Mouse (Mus musculus) spleen, postnatal 0 days (tissue): Measurements from ENCODE around the gene Cfap70. TPM values are rescaled to one million over a fixed set of nuclear protein-coding genes. Genes with fewer than 3 reads are reported as not detected.

ENCODE experiments used
- polyA plus RNA-seq: library from polyadenylated mRNA; unstranded; fragments of >200 nt; fragmentation: Nextera tagmentation; extraction: Ambion mirVana; gene quantifications from 2 replicates; pipeline ENCODE4 v1.2.1, GENCODE M21; 2015

Gene Cfap70
- 0.24 and 0.53 TPM in 2 replicates for polyA plus RNA-seq

DNA sequence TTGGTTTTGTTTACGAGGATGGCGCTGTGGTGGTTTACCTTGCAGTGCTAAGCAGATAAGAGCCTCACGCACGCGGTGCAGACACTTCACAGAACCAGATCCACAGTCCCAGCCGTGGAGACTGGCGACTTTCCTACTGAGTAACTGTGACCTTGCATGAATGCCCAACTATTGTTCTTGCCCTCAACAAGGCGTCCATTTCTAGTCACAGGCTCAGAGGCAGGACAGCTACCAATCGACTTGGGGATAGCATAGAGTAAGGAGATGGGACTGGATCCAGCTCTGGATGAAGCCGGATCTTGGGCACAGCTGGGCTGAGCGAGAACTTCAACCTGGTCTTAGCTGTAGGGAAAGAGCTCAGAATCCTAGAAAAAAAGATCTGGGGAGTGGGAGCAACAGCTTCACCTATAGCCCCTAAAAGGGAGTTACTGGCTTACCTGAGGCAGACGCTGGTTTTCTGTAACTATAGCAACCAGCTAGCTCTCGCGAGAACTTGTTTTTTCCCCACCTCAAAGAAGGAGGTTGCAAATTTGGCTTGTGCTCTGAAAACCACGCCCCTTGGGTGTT is at the start of gene Cfap70:
Cfap70 (minus strand) TSS at position 462 of the 567 bp plus-strand sequence.

GRCm38 (mm10) chr14:20496603-20497002 is 44.6 kb upstream of the Cfap70 start, which contains the start of gene Mss51:
Gene Mss51 (minus strand): TSS chr14:20496901.

GRCm38 (mm10) chr14:20479291-20480194 is 27.5 kb upstream of the Cfap70 start, which contains the start of gene Anxa7:
Gene Anxa7 (minus strand): TSS chr14:20480133.

GRCm38 (mm10) chr14:20393205-20393913 is 58.7 kb downstream of the Cfap70 start, which contains the start of gene Mrps16:
Gene Mrps16 (minus strand): TSS chr14:20393634.

DNA sequence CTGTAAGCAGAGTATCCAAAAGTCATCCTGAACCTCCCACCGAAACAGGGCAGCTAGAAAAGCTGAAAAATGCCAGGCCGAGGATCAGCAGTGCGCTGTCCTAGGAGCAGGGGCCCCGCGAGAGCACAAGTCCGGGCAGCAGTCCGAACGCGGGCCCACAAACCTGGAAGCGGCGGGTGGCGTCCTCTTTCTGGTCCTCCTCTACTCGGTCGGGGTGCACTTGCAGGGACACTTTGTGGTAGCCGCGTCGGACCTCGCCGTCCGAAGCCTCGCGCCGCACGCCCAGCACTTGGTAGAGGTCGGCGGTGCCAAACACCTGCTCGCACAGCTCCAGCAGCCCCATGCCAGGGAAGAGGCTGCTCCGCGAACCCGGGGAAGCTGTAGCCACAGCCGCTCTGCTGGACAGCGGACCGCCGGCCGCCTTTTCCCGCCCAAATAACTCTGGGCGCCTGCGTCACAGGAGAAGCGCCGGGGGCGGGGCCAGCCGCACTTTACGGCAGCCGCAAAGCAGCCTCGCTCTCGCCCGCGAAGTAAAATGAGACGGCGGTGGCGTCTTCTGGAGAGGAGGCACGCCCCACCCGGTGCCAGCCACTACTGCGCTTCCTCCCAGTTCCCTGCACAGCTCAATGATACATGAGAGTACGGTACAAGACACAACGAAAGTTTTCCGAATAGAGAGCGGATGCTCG is 63.4 kb downstream of the Cfap70 start, which contains the start of gene Dnajc9:
Dnajc9 (minus strand) TSS at position 470 of the 689 bp plus-strand sequence.

GRCm38 (mm10) chr14:20347991-20348541 is 104.0 kb downstream of the Cfap70 start, which contains the start of the genes Ecd and Fam149b:
Gene Ecd (minus strand): TSS chr14:20348121.
Gene Fam149b (plus strand): TSS chr14:20348162.

Other genes with a start within 250 kb of the Cfap70 start
- gene Kcnk16, start 183.0 kb downstream of the Cfap70 start, polyA plus RNA-seq = 0.12 TPM in 1 of 2 replicates, not detected in the other
- gene Nudt13, start 157.5 kb downstream of the Cfap70 start, polyA plus RNA-seq = 8.7 and 11.3 TPM in 2 replicates
- 25.6 and 26.5 TPM in 2 replicates for gene Ecd, start 104.1 kb downstream of the Cfap70 start, polyA plus RNA-seq
- 8.2 and 11.8 TPM in 2 replicates for gene Fam149b, start 104.1 kb downstream of the Cfap70 start, polyA plus RNA-seq
- gene Dnajc9, start 63.3 kb downstream of the Cfap70 start, polyA plus RNA-seq = 138 and 156 TPM in 2 replicates
- gene Mrps16, start 58.6 kb downstream of the Cfap70 start, polyA plus RNA-seq = 57.2 and 64.5 TPM in 2 replicates
- gene Anxa7, start 27.9 kb upstream of the Cfap70 start, polyA plus RNA-seq = 38.2 and 41.6 TPM in 2 replicates
- gene Mss51, start 44.7 kb upstream of the Cfap70 start, polyA plus RNA-seq = 1.4 and 1.5 TPM in 2 replicates
- 37.3 and 38.1 TPM in 2 replicates for gene Ppp3cb, start 94.3 kb upstream of the Cfap70 start, polyA plus RNA-seq
- 1.3 and 1.5 TPM in 2 replicates for gene Usp54, start 188.8 kb upstream of the Cfap70 start, polyA plus RNA-seq
- 0.27 TPM in 1 of 2 replicates, not detected in the other for gene Myoz1, start 204.3 kb upstream of the Cfap70 start, polyA plus RNA-seq
- gene Synpo2l, start 216.1 kb upstream of the Cfap70 start, polyA plus RNA-seq = 0.08 TPM in 1 of 2 replicates, not detected in the other
- gene Sec24c, start 222.1 kb upstream of the Cfap70 start, polyA plus RNA-seq = 25.9 and 30.7 TPM in 2 replicates
- gene Fut11, start 242.7 kb upstream of the Cfap70 start, polyA plus RNA-seq = 10.1 and 11.6 TPM in 2 replicates